Mouse (Mus musculus): ENCODE measurements around the gene Fam198a. TPM values are rescaled to one million over a fixed set of nuclear protein-coding genes. Genes with fewer than 3 reads are reported as not detected.
"Not testable (repeated sequence)": the region's sequence is repeated elsewhere in the genome, so short reads cannot be mapped to it uniquely, and the experiment has no call there.

The Fam198a gene
- polyA plus RNA-seq, 1 experiment from 2014 or later: 0.37 TPM

DNA sequence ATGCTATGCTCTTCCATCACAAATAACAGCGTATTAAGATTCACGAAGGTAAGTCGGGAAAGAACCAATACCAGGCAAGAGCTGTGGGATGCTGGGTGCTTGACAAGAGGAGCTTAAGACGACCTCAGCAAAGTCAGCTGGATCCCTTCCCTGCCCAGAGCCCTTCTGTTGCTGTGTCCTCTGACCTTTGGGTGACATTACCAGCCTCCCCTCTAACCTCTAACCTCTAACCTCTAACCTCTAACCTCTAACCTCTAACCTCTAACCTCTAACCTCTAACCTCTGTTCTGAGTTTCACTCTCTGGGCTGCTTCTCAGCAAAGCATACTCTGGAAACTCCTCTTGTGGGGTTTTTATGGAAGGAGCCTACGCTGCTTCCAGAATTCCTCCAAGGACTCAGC lies 67.3 kb downstream of the Fam198a start:
- H3K4me3 ChIP-seq: no peak overlapping the region
- no peaks in the 10 kb centered on the region for H3K27me3 ChIP-seq (replicated peaks; ENCODE audit: low read depth, poor library complexity, severe bottlenecking)
- H3K9me3 ChIP-seq: no peaks in the 10 kb centered on the region
- 78% methylated on average over 5 of the region's 5 CpGs for WGBS
- H3K4me1 ChIP-seq: peaks cover 16% of the 10 kb centered on the region
- H3K36me3 ChIP-seq (replicated peaks): no peaks in the 10 kb centered on the region
- DNase-seq (ENCODE audit: low spot score): no peak
- no peak overlapping the region for H3K27ac ChIP-seq (replicated peaks)

DNA sequence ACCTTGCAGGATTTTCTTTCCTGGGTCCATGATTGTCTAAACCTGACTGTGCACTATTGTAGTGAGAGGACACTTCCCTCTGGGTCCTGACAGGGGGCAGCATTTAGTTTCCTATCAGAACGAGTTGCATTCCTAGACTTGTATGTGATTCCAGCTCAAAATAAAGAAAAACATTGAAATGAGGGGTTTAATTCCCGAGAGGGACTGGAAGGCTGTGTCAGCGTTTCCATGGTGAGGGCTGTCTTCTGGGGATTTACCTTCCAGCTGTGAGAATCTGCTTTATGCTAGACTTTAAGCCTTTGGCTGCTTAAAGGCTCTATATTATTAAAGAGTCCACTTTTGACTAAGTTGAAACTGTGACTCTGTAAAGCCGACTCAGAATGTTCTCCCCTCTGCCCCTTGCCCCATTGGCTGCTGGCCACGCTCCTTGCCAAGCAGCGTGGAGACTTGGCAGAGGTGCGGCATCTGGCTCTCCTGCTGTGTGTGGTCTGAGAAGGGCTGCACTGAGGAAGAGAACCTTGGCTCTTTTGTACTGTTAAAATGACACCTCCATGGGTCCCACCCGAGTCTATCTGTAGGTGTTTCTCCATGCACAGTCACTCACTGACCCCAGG lies 68.1 kb downstream of the Fam198a start:
- H3K4me1 ChIP-seq: peaks cover 18% of the 10 kb centered on the region
- no peaks in the 10 kb centered on the region for H3K36me3 ChIP-seq (replicated peaks)
- H3K4me3 ChIP-seq: no peak overlapping the region
- 0 out of 2 replicates have a peak overlapping the region, but pooled peaks have one; percentile 20 for H3K27ac ChIP-seq (replicated peaks)
- H3K9me3 ChIP-seq: no peaks in the 10 kb centered on the region
- WGBS: 18% methylated on average over 8 of the region's 8 CpGs
- no peaks in the 10 kb centered on the region for H3K27me3 ChIP-seq (replicated peaks; ENCODE audit: low read depth, poor library complexity, severe bottlenecking)
- peak; percentile 61 for DNase-seq (ENCODE audit: low spot score)

DNA sequence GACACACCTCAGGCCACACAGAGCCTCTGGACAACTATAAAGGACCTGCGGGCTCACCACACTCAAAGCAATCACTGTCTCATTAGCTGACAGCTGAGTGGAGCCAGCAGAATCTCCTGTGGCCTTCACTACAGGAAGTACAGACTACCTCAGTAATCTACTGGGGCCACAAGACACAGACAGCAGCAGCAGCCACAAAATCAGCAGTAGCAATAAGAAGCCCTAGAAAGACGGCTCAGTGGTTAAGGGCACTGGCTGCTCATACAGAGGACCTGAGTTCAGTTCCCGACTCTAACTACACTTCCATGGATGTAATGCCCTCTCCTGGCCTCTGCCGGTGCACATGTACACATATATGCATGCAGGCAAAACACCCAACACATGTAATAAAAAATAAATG lies 69.5 kb downstream of the Fam198a start:
- WGBS: 91% methylated on average over 4 of the region's 4 CpGs
- H3K27ac ChIP-seq (replicated peaks): no peak overlapping the region
- no peaks in the 10 kb centered on the region for H3K27me3 ChIP-seq (replicated peaks; ENCODE audit: low read depth, poor library complexity, severe bottlenecking)
- no peaks in the 10 kb centered on the region for H3K36me3 ChIP-seq (replicated peaks)
- peaks cover 18% of the 10 kb centered on the region for H3K4me1 ChIP-seq
- H3K4me3 ChIP-seq: no peak overlapping the region
- DNase-seq (ENCODE audit: low spot score): no peak
- H3K9me3 ChIP-seq: no peaks in the 10 kb centered on the region

DNA sequence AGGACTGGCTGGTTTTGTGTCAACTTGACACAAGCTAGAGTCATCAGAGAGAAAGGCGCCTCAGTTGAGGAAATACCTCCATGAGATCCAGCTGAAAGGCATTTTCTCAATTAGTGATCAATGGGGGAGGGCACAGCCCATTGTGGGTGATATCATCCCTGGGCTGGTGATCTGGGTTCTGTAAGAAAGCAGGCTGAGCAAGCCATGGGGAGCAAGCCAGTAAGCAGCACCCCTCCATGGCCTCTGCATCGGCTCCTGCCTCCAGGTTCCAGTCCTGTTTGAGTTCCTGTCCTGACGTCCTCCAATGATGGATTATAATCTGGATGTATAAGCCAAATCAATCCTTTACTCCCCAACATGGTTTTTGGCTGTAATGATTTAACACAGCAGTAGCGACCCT lies 70.4 kb downstream of the Fam198a start:
- H3K36me3 ChIP-seq (replicated peaks); H3K9me3 ChIP-seq; H3K4me3 ChIP-seq; H3K27ac ChIP-seq (replicated peaks); H3K27me3 ChIP-seq (replicated peaks; ENCODE audit: low read depth, poor library complexity, severe bottlenecking); DNase-seq (ENCODE audit: low spot score): not testable (repeated sequence)
- peaks cover 26% of the 10 kb centered on the region for H3K4me1 ChIP-seq
- WGBS: 85% methylated on average over 4 of the region's 4 CpGs

GRCm38 (mm10) chr9:122021581-122021980 lies 70.8 kb downstream of the Fam198a start:
- no peaks in the 10 kb centered on the region for H3K36me3 ChIP-seq (replicated peaks)
- no peak for DNase-seq (ENCODE audit: low spot score)
- peaks cover 30% of the 10 kb centered on the region for H3K4me1 ChIP-seq
- WGBS: 93% methylated on average over 5 of the region's 5 CpGs
- H3K27me3 ChIP-seq (replicated peaks; ENCODE audit: low read depth, poor library complexity, severe bottlenecking): no peaks in the 10 kb centered on the region
- no peak overlapping the region for H3K4me3 ChIP-seq
- H3K27ac ChIP-seq (replicated peaks): no peak overlapping the region
- no peaks in the 10 kb centered on the region for H3K9me3 ChIP-seq

- no peak for DNase-seq (ENCODE audit: low spot score)
- 74% methylated on average over 9 of the region's 9 CpGs for WGBS
- H3K27ac ChIP-seq (replicated peaks): no peak overlapping the region
These were observed 72.0 kb downstream of the Fam198a start for GRCm38 (mm10) chr9:122022776-122023175.

DNA sequence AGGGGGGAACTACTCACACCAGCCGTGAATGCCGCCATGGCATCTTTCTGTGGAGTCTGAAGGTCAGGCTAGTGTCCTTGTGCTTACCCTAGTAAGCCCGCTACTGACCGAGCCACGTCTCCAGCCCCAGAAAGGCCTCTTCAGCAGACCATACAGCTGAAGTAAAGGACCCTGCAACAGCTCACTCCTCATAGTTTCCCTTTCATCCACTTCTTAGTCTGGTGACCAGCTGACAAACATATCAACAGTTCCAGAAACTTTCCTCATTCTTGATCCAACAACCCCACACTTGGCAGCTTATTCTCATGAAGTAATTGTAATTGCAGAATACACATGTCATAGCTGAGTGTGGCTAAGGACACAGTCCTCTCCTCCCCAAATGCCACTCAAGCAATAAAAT lies 73.1 kb downstream of the Fam198a start:
- Histone ChIP-seq H3K27me3 (replicated peaks; ENCODE audit: low read depth, poor library complexity, severe bottlenecking) (no peaks in the 10 kb centered on the region), H3K9me3 (no peaks in the 10 kb centered on the region), H3K4me1 (peaks cover 39% of the 10 kb centered on the region), H3K36me3 (replicated peaks) (no peaks in the 10 kb centered on the region), H3K4me3 (no peak overlapping the region), H3K27ac (replicated peaks) (no peak overlapping the region)
- DNase-seq (ENCODE audit: low spot score): no peak
- 87% methylated on average over 5 of the region's 5 CpGs for WGBS

More at GRCm38 (mm10) chr9:122022776-122023175, 72.0 kb downstream of the Fam198a start:
- Histone ChIP-seq H3K27me3 (replicated peaks; ENCODE audit: low read depth, poor library complexity, severe bottlenecking) (no peaks in the 10 kb centered on the region), H3K9me3 (no peaks in the 10 kb centered on the region), H3K4me1 (peaks cover 42% of the 10 kb centered on the region), H3K4me3 (no peak overlapping the region), H3K36me3 (replicated peaks) (no peaks in the 10 kb centered on the region)

DNA sequence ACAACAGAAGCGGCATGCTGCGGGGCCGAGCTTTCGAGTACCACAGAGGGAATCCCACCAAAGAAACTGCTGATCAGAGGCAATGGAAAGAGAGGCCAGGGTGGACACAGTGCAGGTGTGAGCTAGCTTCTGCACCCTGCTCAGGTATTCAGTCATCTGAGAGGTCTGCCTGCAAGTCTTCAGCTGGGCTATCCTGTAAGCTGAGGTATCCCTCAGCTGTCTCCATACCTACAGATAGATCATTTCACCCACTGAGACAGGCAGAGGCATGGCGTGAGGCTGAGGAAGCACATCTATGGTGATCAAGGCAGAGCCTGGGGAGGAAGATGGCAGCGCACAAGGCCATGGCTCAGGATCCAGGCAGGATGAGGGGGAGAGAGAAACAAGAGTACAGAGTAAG lies 73.6 kb downstream of the Fam198a start:
- no peaks in the 10 kb centered on the region for H3K9me3 ChIP-seq
- peaks cover 35% of the 10 kb centered on the region for H3K4me1 ChIP-seq
- DNase-seq (ENCODE audit: low spot score): no peak
- WGBS: 90% methylated on average over 6 of the region's 6 CpGs
- no peak overlapping the region for H3K4me3 ChIP-seq
- no peak overlapping the region; the same call in 1 of the 2 replicates for H3K27ac ChIP-seq (replicated peaks)
- no peaks in the 10 kb centered on the region for H3K27me3 ChIP-seq (replicated peaks; ENCODE audit: low read depth, poor library complexity, severe bottlenecking)
- H3K36me3 ChIP-seq (replicated peaks): no peaks in the 10 kb centered on the region

DNA sequence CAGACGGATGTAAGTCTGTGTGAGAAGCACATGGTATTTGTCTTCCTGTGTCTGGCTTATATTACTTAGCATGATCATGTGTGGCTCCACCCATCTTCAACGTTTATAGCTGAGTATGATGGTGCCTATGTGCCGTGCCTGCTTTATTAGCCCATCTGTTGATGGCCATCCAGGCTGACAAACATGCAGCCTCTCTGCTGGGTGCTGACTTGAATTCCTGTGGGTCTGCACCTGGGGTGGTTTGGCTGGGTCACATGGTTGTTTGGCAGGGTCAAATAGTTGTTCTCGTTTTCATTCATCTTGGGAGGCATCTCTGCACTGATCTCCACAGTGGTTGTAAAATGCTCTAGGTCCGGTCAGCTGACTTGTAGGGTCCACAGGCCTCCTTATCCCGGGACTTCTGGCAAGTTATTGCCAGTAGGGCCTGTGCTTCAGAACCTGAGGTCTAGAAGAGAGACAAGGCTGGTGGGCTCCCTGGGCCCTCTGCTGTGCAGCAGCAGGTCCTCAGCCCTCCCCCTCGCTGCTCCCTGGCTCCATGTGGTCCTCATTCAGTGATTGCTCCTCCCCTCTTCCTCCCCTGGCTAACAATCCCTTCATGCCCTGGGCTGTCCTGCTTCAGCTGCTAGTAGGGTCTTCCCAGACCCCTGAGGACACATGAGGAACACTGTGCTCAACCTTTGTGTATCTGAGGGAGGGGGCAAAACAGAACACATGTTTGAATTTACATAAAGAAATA lies 75.2 kb downstream of the Fam198a start:
- Histone ChIP-seq H3K36me3 (replicated peaks) (no peaks in the 10 kb centered on the region), H3K27me3 (replicated peaks; ENCODE audit: low read depth, poor library complexity, severe bottlenecking) (no peaks in the 10 kb centered on the region), H3K4me1 (peaks cover 42% of the 10 kb centered on the region), H3K9me3 (no peaks in the 10 kb centered on the region), H3K4me3 (no peak overlapping the region), H3K27ac (replicated peaks) (peak overlapping the region; percentile 69)
- 59% methylated on average over 7 of the region's 7 CpGs for WGBS
- peak; percentile 48 for DNase-seq (ENCODE audit: low spot score)

DNA sequence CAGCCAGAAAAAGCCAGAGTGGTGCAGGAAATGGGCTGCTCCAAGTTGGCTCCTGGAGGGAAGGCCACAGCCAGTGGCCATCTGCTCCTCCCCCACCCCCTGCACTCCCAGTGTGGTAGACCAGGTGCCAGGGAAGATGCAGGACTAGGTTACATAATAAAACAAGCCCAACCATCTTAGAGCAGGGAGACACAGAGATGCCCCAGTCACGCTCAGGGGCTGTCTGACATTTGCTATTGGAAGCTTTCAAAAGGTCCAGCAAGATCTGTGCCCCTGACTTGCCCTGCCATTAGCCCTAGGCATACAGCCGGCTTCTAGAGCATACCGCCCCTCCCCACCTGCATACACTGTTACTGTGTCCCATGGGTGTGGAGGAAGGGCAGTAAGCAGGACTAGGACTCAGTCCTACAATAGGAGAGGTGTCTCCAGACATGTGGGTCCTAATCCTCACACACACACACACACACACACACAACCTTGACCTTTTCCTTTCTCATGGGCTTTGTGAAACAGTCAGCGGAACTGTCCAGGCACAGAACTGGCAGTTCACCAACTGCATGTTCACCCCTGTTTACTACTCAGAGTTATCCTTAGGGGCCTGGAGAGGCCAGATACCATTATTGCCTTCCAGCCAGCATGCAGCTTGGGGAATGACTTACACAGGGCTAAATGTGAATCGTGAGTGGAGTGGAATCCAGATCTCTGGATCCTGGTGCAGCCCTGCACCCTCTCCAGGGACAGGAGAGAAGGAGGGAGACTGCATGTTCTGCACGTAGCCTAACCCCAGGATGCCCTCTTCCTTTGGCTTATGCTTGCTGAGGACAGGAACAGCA lies 76.5 kb downstream of the Fam198a start:
- WGBS: 66% methylated on average over 6 of the region's 6 CpGs
- Histone ChIP-seq H3K9me3 (no peaks in the 10 kb centered on the region), H3K27ac (replicated peaks) (peak overlapping the region; percentile 69), H3K4me1 (peaks cover 42% of the 10 kb centered on the region), H3K27me3 (replicated peaks; ENCODE audit: low read depth, poor library complexity, severe bottlenecking) (no peaks in the 10 kb centered on the region), H3K36me3 (replicated peaks) (no peaks in the 10 kb centered on the region), H3K4me3 (no peak overlapping the region)
- peak; percentile 23 for DNase-seq (ENCODE audit: low spot score)

- Histone ChIP-seq H3K4me3 (no peak overlapping the region), H3K27me3 (replicated peaks; ENCODE audit: low read depth, poor library complexity, severe bottlenecking) (no peaks in the 10 kb centered on the region), H3K9me3 (no peaks in the 10 kb centered on the region), H3K27ac (replicated peaks) (peak overlapping the region; percentile 69), H3K36me3 (replicated peaks) (no peaks in the 10 kb centered on the region), H3K4me1 (peaks cover 35% of the 10 kb centered on the region)
- no peak for DNase-seq (ENCODE audit: low spot score)
- WGBS: 82% methylated on average over 11 of the region's 11 CpGs
These were observed 77.3 kb downstream of the Fam198a start for GRCm38 (mm10) chr9:122027914-122028745.

DNA sequence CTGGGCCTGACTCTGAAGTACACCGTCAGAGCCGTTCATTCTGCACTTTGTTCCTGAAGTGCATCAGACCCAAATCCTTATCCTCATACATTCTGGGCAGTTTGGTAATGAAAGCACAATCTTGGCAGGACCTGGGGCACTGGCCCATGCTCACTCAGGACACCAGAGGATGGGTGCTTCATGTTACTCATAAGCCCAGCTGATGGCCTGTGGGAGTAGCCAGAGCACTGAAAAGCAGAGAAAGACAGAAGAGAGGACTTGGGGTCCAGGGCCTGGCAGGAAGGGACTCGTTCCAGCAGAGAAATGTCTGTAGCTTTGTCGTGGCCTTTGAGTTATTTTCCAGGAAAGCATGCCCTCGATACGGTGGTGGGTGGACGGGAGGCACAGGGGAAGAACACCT lies 79.0 kb downstream of the Fam198a start:
- no peak for DNase-seq (ENCODE audit: low spot score)
- Histone ChIP-seq H3K36me3 (replicated peaks) (no peaks in the 10 kb centered on the region), H3K27me3 (replicated peaks; ENCODE audit: low read depth, poor library complexity, severe bottlenecking) (no peaks in the 10 kb centered on the region), H3K27ac (replicated peaks) (no peak overlapping the region; the same call in 1 of the 2 replicates), H3K4me3 (no peak overlapping the region), H3K9me3 (no peaks in the 10 kb centered on the region), H3K4me1 (peaks cover 33% of the 10 kb centered on the region)
- 88% methylated on average over 7 of the region's 7 CpGs for WGBS
